Mouse (Mus musculus) kidney, postnatal 25 days (tissue): ENCODE measurements around the gene Gucd1.
A peak's percentile ranks its signal among the peaks of the same experiment; 100 is the strongest.
"Not testable (repeated sequence)": the region's sequence is repeated elsewhere in the genome, so short reads cannot be mapped to it uniquely, and the experiment has no call there.

Experiments
- DNase-seq, 2 experiments: peaks; one replicate each; pipeline ENCODE4 v3.0.0; 2021; ENCODE audit warnings: mixed read lengths in 2 of 2

The Gucd1 gene

GRCm38 (mm10) chr10:75355341-75355740 lies 162.4 kb downstream of the Gucd1 start:
- DNase-seq = no peak

GRCm38 (mm10) chr10:75353838-75354241 lies 163.9 kb downstream of the Gucd1 start:
- DNase-seq = not testable (repeated sequence)

- no peak for DNase-seq
These were observed 165.2 kb downstream of the Gucd1 start for GRCm38 (mm10) chr10:75352541-75352940.

DNA sequence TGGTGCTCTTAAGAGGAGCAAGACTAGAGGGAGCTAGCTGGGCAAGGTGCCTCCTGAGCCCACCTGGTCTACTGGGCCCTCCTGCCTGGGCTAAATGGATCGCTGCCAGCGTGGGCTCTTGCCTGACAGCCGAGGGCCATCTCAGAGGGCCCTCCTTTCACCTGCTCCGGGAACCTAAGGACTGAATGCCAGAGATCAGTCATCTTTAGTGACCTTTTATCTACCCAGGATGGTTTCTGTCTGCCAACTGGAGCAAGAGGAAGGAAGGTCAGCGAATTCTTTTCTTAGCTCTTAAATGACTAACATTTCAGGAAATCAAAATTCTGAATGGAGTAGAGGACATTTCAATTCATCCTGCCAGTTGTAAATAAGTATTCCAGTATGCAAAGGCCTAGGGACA lies 167.2 kb downstream of the Gucd1 start:
- no peak for DNase-seq

- peak in 1 of 2 experiments; percentile 51 for DNase-seq
These were observed 172.5 kb downstream of the Gucd1 start for GRCm38 (mm10) chr10:75345265-75345664.

GRCm38 (mm10) chr10:75344563-75344962 lies 173.2 kb downstream of the Gucd1 start:
- not testable (repeated sequence) for DNase-seq

- no peak for DNase-seq
These were observed 175.8 kb downstream of the Gucd1 start for GRCm38 (mm10) chr10:75341936-75342335.

- DNase-seq = no peak
These were observed 178.4 kb downstream of the Gucd1 start for GRCm38 (mm10) chr10:75339377-75339776.

GRCm38 (mm10) chr10:75338852-75339251 lies 178.9 kb downstream of the Gucd1 start:
- no peak for DNase-seq

DNA sequence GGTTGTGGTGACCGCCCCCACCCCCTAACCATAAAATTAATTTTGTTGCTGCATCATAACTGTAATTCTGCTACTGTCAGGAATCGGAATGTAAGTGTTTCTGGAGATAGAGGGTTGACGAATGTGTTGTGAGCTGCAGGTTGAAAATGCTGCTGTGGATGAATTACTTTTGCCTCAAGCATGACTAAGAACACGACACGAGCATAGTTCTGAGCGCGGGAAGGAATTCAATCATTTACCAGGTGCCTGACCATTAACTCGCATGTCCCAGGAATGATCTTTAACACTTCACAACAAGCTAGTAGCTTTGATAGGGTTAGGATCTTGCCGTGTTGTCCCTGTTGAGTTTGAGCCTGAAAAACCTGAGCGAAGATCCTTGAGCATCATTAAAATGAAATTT lies 180.5 kb downstream of the Gucd1 start:
- peak; percentile 55 to 64 for DNase-seq

DNA sequence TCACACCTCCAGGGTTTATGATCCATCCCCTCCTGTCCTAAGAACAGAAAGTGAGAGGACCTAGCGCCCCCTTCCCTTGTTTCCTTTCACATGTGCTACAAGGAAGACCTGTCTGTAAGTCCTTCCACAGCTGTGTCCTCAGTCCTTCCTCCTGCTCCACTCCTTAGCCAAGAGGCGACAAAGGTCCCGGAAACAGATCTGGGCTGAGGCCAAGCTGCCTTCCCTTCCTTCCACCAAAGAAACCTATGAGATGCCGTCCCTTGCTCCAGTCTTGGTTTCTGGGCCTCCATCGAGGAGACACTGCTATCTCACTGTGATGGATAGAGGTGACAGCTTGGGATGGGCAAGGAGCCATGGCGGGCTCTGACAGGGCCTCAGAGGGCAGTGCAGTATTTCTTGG lies 182.7 kb downstream of the Gucd1 start:
- DNase-seq = peak; percentile 50 to 66

DNA sequence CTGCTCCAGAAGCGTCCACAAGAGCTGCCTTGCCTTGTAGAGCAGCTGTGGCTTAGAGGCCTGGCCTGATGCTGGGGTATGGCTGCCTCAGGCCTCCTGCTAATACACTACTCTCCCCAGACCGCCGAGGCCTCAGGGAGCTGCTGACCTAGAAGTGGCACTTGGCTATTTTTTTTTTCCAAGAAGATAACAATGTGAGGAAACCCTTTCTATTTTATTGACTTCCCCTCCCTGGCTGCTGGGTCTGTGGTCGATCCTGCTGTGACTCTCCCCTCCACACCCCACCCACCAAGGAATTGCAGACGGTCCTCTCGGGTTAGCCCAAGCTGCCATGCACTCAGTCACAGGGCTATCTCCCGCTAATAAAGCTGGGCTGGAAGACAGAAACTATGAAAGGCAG lies 183.6 kb downstream of the Gucd1 start:
- peak in 1 of 2 experiments; percentile 27 for DNase-seq

DNA sequence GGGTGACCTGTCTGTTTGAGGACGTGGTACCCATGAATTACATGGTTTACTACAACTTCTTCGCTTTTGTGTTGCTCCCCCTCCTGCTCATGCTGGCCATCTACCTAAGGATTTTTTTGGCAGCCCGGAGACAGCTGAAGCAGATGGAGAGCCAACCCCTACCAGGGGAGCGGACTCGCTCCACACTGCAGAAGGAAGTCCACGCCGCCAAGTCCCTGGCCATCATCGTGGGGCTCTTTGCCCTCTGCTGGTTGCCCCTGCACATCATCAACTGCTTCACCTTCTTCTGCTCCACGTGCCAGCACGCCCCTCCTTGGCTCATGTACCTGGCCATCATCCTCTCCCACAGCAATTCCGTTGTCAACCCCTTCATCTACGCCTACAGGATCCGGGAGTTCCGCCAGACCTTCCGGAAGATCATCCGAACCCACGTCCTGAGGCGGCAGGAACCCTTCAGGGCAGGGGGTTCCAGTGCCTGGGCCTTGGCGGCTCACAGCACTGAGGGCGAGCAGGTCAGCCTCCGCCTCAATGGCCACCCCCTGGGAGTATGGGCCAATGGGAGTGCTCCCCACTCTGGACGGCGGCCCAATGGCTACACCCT lies 184.5 kb downstream of the Gucd1 start:
- peak in 1 of 2 experiments; percentile 30 for DNase-seq

DNA sequence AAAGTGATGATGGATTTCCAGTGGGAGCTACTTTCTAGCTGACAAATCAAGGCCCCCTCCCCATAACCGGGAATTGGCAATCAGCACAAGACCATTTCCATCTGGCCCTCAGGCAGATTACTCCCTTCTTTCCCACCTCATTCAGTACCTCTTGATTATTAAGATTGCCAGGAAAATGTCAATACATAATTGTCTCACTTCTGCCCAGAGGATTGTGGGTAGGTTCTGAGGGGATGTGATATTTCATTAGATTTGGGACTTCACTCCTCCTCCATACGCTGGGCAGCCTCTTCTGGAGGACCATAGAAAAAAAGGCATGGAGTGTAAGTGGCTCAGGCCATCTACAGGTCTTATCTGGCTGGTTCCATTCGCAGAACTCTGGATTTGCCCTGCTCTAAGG lies 185.5 kb downstream of the Gucd1 start:
- no peak for DNase-seq

- DNase-seq = no peak
These were observed 189.5 kb downstream of the Gucd1 start for GRCm38 (mm10) chr10:75328201-75328704.

GRCm38 (mm10) chr10:75327081-75327480 lies 190.7 kb downstream of the Gucd1 start:
- no peak for DNase-seq

- DNase-seq = peak; percentile 76 to 81
These were observed 191.2 kb downstream of the Gucd1 start for GRCm38 (mm10) chr10:75326553-75326952.

- no peak for DNase-seq
These were observed 192.0 kb downstream of the Gucd1 start for GRCm38 (mm10) chr10:75325821-75326220.

DNA sequence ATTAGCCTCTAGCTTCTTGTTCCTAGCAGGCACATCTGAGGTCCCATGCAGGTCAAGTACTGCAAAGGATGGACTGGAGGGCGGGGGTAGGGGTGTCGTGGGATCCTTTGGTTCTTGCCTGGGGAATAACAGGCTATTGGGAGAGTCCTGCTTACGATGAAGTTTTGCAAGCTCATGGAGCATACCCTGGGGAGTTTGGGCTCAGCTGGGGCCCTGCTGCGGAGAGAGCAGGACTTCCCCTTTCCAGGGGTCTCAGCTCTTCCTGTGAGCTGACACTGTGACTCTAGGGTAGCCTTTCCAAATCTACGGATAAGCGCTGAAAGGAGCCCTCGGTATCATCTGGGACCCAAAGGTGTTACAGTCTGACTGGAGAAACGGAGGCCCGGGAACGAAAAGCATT lies 193.4 kb downstream of the Gucd1 start:
- DNase-seq = no peak

DNA sequence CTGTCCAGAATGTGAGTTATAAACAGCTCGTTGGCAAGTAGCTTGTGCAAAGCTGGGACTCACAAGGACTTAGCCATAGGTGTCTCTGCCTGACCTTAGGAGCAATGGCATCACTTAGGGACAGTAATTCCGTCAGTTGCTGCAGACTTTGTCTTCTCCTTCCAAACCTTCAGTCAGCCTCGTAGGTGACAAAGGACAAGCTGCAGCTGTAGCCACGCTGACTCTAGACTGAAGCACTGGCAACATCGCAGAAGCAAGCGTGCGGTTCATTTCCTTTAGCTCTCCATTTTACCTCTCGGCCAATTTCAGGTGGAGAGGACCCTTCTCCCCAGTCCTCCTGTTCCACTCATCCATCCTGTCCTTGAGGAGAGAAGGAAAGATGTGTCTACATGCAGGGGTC lies 193.8 kb downstream of the Gucd1 start:
- no peak for DNase-seq

- peak; percentile 56 to 63 for DNase-seq
These were observed 194.8 kb downstream of the Gucd1 start for GRCm38 (mm10) chr10:75322966-75323365.

- DNase-seq = no peak
These were observed 197.5 kb downstream of the Gucd1 start for GRCm38 (mm10) chr10:75320321-75320720.

DNA sequence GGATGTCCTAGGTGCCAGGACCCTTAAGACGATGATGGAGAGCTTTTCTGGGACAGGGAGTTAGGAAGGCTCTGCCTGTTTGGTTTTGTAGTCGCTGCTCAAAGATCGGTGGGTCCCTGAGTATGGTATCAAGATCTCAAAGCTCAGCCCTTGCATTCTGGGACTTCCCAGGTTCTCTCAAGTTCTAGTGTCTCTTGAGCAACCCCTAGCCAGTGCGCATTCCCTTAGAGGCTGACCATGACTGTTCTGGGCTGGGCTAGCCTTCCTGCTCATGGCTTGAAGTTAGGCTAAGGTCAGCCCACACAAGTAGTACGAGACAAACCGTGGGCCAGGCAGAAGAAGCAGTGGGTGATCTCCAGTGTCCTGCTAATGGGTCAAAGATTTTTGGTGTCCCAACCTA lies 199.6 kb downstream of the Gucd1 start:
- no peak for DNase-seq

DNA sequence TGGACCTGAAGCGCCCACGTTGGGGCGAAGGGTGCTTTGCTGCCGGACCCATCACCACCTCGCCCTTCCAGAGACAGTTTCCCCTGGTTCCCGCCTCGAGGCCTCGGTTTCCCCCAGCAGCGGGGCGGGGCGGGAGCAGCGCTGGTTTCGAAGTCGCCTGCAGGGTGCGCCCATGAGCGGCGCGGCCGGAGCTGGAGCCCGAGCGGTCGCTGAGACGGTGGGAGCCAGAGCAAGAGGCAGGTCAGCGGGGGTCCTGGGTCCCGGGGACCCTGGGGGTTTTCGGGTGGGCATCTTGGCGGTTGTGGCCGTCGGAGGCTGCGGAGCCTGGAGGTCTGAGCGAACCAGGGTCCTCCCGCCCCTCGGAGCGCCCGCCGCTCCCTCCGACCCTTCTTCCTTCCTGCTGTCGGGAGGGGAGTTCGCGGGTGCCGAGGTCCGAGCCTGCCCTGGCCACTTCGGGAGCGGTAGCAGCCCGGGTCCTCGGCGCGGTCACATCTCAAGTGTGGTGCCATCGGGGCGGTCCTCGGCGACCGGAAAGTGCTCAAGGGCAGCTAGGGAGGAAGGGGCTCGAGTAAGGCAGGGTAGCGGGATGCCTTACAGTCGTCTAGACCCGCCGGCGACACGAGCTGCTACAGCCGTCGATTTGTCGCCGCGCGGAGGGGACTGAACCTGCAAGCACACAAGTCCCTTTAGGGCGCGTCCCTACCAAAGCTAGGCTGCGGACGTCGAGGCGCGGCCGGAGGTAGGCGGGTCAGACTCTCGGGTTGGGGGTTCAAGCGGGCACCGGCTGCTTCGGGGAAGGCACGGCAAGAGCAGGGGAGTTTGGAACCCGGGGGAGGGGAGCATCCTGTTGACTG lies 200.6 kb downstream of the Gucd1 start:
- DNase-seq = peak; percentile 70

DNA sequence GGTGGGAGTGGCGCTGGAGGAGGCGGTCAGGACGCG lies 201.1 kb downstream of the Gucd1 start, which contains the start of gene Adora2a:
TSS of gene Adora2a (plus strand) at position 6 of the 36 bp plus-strand sequence.
- no peak for DNase-seq
